Mouse (Mus musculus) heart, embryonic 16.5 days (tissue): ENCODE data around the gene Cbx1. TPM values are rescaled to one million over a fixed set of nuclear protein-coding genes. Genes with fewer than 3 reads are reported as not detected.

ENCODE experiments used
- ATAC-seq: fragments of 200-750 bp; cut with Nextera tagmentation; replicated peaks from 2 replicates; pipeline ENCODE4 v1.8.0; 2017; ENCODE audit warnings: moderate number of reproducible peaks; ENCODE audit not compliant: insufficient read depth, low FRiP score; ENCODE audit errors: extremely low read depth
- H3K27ac ChIP-seq: fragments of 300-500 bp; sonication (generic); 2 replicates; pipeline ENCODE4 v1.5.1; 2014; ENCODE audit warnings: mild to moderate bottlenecking, low read length, control low read depth, moderate library complexity
- H3K27me3 ChIP-seq: fragments of 300-500 bp; sonication (generic); 2 replicates; pipeline ENCODE4 v1.6.1; 2014; ENCODE audit warnings: low read length, mixed read lengths; ENCODE audit not compliant: control insufficient read depth, insufficient read depth
- H3K36me3 ChIP-seq: fragments of 300-500 bp; sonication (generic); 2 replicates; pipeline ENCODE4 v1.6.1; 2014; ENCODE audit not compliant: control insufficient read depth, insufficient read depth
- H3K4me1 ChIP-seq: fragments of 300-500 bp; sonication (generic); 2 replicates; pipeline ENCODE4 v1.6.1; 2014; ENCODE audit warnings: low read length, mixed read lengths; ENCODE audit not compliant: control insufficient read depth, insufficient read depth
- H3K4me2 ChIP-seq: fragments of 300-500 bp; sonication (generic); 2 replicates; pipeline ENCODE4 v1.6.1; 2014; ENCODE audit warnings: low read depth, mild to moderate bottlenecking, control low read depth, low read length
- H3K4me3 ChIP-seq: fragments of 300-500 bp; sonication (generic); 2 replicates; pipeline ENCODE4 v1.5.1; 2014; ENCODE audit warnings: mild to moderate bottlenecking, control low read depth, low read length
- H3K9ac ChIP-seq: fragments of 300-500 bp; sonication (generic); 2 replicates; pipeline ENCODE4 v1.6.1; 2014; ENCODE audit warnings: low read length, control low read depth
- H3K9me3 ChIP-seq: fragments of 300-500 bp; sonication (generic); replicated peaks from 2 replicates; pipeline ENCODE4 v1.6.1; 2016; ENCODE audit warnings: low read length; ENCODE audit not compliant: control insufficient read depth
- WGBS: fragments of 180-500 bp; shearing (Covaris S2); extraction: QIAGEN DNeasy Blood & Tissue Kit; methylation state at CpG from one replicate; pipeline ENCODE4 v1.1.7; 2014; 5-methylcytosine and 5-hydroxymethylcytosine counted together
- polyA plus RNA-seq: library from polyadenylated mRNA; unstranded; fragments of >200 nt; fragmentation: Nextera tagmentation; extraction: Ambion mirVana; gene quantifications from 2 replicates; pipeline ENCODE4 v1.2.1, GENCODE M21; 2015

Gene Cbx1
- polyA plus RNA-seq, 1 experiment from 2014 or later: 49.9 TPM

GRCm38 (mm10) chr11:96758402-96758801 lies 30.5 kb upstream of the Cbx1 start:
- H3K4me2 ChIP-seq: no peak overlapping the region
- no peaks in the 10 kb centered on the region for H3K4me1 ChIP-seq
- H3K27ac ChIP-seq: no peak overlapping the region
- 64% methylated on average over 5 of the region's 5 CpGs for WGBS
- no peak for ATAC-seq
- H3K9ac ChIP-seq: no peak overlapping the region
- no peak overlapping the region for H3K4me3 ChIP-seq
- H3K36me3 ChIP-seq: no peaks in the 10 kb centered on the region
- no peaks in the 10 kb centered on the region for H3K9me3 ChIP-seq
- no peaks in the 10 kb centered on the region; the same call in 1 of the 2 replicates for H3K27me3 ChIP-seq

- ATAC-seq: peak; percentile 65; the same call in 1 of the 2 replicates
- H3K4me2 ChIP-seq: no peak overlapping the region
- WGBS: 42% methylated on average over 3 of the region's 3 CpGs
- H3K27ac ChIP-seq: no peak overlapping the region
- no peaks in the 10 kb centered on the region for H3K36me3 ChIP-seq
- no peak overlapping the region for H3K9ac ChIP-seq
- H3K4me3 ChIP-seq: no peak overlapping the region
- H3K27me3 ChIP-seq: no peaks in the 10 kb centered on the region; the same call in 1 of the 2 replicates
- no peaks in the 10 kb centered on the region for H3K4me1 ChIP-seq
- H3K9me3 ChIP-seq: no peaks in the 10 kb centered on the region
These were observed 28.9 kb upstream of the Cbx1 start for GRCm38 (mm10) chr11:96760042-96760441.

DNA sequence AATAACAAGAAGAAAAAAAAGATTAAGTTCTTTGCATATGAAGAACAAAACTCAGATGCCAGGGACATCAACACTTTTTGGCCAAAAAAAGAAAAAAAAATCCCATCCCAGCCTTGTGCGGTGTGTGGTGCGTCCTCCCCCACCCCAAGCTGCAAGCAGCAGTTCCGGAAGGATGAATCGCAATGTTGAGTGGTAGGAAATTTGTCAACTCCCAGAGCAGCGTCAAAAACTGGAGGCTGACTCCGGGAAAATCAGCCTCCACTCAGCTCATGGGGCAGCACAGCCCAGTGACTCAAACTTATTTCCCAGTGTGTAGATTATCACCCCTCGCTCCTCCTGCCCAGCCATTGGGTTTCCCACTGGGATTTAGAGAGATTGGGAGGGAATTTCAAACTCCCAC lies 26.9 kb upstream of the Cbx1 start:
- 43% methylated on average over 7 of the region's 7 CpGs for WGBS
- H3K27me3 ChIP-seq: no peaks in the 10 kb centered on the region
- no peak overlapping the region for H3K9ac ChIP-seq
- H3K4me1 ChIP-seq: no peaks in the 10 kb centered on the region
- H3K27ac ChIP-seq: no peak overlapping the region
- ATAC-seq: no peak
- no peaks in the 10 kb centered on the region for H3K36me3 ChIP-seq
- no peak overlapping the region for H3K4me2 ChIP-seq
- no peaks in the 10 kb centered on the region for H3K9me3 ChIP-seq
- H3K4me3 ChIP-seq: no peak overlapping the region

DNA sequence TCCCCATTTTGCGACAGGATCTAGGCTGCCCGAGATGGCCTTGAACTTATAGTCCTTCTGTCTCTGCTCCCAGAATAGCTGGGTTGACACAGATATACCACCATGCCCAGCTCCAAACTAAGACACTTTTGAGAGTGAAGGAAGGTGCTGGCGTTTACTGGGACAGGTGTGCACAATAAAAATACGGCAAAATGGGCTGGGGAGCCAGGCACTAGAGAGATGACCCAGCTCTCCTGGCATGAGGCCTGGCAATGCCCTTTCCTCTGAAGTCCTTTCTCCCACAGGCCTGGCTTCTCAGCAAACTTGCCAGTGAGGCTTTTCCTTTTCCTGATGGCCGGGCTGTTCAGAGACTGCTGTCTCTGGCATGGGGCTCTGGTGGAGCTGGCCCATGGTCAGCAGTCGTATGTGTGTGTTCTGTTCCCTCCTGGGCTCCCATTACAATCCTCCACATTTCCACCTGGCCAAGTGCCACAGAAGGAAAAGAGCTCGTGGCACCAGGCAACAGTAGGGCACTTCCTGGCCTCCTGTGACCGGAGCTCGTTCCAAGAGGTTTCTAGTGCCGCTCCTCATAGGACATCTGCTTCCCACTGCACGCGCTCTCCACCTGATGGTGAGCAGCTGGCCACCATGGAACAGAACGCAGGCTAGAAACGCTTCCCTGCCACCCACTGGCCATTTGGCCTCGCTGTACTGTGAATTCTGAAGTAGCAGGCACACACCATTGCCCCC lies 26.0 kb upstream of the Cbx1 start:
- H3K9ac ChIP-seq: no peak overlapping the region
- H3K9me3 ChIP-seq: no peaks in the 10 kb centered on the region
- WGBS: 66% methylated on average over 15 of the region's 15 CpGs
- H3K27me3 ChIP-seq: no peaks in the 10 kb centered on the region
- H3K4me2 ChIP-seq: no peak overlapping the region
- H3K27ac ChIP-seq: no peak overlapping the region
- H3K4me1 ChIP-seq: no peaks in the 10 kb centered on the region
- no peak for ATAC-seq
- no peak overlapping the region for H3K4me3 ChIP-seq
- H3K36me3 ChIP-seq: no peaks in the 10 kb centered on the region

GRCm38 (mm10) chr11:96764511-96765350 lies 24.2 kb upstream of the Cbx1 start:
- Histone ChIP-seq H3K36me3 (peaks cover 5% of the 10 kb centered on the region; the same call in 1 of the 2 replicates), H3K9ac (no peak overlapping the region), H3K4me2 (no peak overlapping the region), H3K4me1 (no peaks in the 10 kb centered on the region), H3K27ac (peak overlapping the region; percentile 38; the same call in 1 of the 2 replicates), H3K9me3 (no peaks in the 10 kb centered on the region), H3K4me3 (no peak overlapping the region), H3K27me3 (no peaks in the 10 kb centered on the region)
- no peak for ATAC-seq
- WGBS: 48% methylated on average over 13 of the region's 13 CpGs

DNA sequence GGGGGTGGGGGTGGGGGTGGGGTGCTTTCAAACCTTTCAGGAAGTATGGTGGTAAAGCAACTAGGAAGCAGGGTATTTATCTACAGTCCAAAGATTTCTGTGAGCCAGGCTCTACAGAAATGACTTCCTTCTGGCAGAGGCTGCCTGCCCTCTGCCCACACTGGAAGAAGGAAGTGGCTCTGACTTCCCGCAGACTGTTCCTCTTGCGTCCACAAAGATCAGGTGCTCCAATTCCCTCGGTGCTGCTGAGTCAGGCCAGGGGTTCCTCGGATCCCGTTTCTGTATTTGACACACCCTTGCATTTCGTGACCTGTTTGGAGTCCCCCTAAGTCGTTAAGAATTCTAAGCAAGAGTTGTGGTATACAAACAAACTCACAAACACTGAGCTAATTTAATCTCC lies 23.3 kb upstream of the Cbx1 start:
- ATAC-seq: no peak
- Histone ChIP-seq H3K36me3 (peaks cover 13% of the 10 kb centered on the region), H3K4me3 (no peak overlapping the region), H3K4me1 (no peaks in the 10 kb centered on the region), H3K4me2 (no peak overlapping the region), H3K27ac (peak overlapping the region; percentile 38; the same call in 1 of the 2 replicates), H3K9me3 (no peaks in the 10 kb centered on the region), H3K27me3 (no peaks in the 10 kb centered on the region), H3K9ac (no peak overlapping the region)
- 57% methylated on average over 7 of the region's 7 CpGs for WGBS

DNA sequence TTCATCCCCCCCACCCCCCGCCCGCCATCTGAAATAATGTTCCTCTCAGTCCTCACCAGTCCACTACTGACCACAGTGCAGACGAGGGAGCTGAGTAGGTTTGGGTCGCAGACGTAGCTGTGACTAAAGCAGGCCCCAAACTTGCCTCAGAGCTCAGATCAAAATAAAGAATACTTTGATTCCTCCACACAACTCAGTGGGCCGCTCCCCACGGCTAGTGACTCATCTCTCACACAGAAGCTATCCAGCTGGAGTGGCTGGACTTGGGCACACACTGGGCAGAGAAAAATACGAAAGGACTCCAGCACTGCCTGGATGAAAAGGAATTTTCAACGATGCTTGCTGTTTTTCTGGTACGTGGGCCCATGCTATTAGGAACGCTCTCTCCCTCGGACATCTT lies 22.4 kb upstream of the Cbx1 start:
- Histone ChIP-seq H3K4me3 (no peak overlapping the region), H3K9me3 (no peaks in the 10 kb centered on the region), H3K27ac (no peak overlapping the region), H3K36me3 (peaks cover 20% of the 10 kb centered on the region), H3K4me1 (no peaks in the 10 kb centered on the region), H3K9ac (no peak overlapping the region), H3K4me2 (no peak overlapping the region), H3K27me3 (no peaks in the 10 kb centered on the region)
- ATAC-seq: no peak
- WGBS: 77% methylated on average over 12 of the region's 12 CpGs

GRCm38 (mm10) chr11:96767096-96767495 lies 21.8 kb upstream of the Cbx1 start:
- H3K27me3 ChIP-seq: no peaks in the 10 kb centered on the region
- H3K27ac ChIP-seq: no peak overlapping the region
- no peaks in the 10 kb centered on the region for H3K9me3 ChIP-seq
- no peak overlapping the region for H3K4me2 ChIP-seq
- no peaks in the 10 kb centered on the region for H3K4me1 ChIP-seq
- no peak overlapping the region for H3K9ac ChIP-seq
- H3K36me3 ChIP-seq: peaks cover 21% of the 10 kb centered on the region
- H3K4me3 ChIP-seq: no peak overlapping the region
- ATAC-seq: no peak
- 72% methylated on average over 7 of the region's 7 CpGs for WGBS

DNA sequence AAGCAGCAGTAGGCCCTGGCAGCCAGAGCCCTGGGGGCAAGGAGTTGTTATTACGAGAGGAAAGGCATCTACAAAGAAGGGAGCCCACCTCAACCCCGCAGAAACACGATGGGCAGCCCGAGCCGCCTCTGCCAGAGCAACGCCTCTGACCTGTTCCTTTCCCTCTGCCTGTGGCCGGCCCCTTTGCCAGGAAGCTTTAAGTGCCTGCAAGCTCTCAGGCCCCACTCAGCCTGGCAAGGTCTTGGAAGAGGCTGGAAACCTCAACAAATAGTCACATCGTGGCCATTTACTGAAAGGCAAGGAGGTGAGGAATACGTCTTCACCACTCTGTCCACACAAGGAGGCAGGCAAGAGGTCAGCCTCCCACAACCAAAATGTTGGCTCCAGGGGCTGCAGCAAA lies 20.7 kb upstream of the Cbx1 start:
- no peak overlapping the region for H3K27ac ChIP-seq
- ATAC-seq: no peak
- WGBS: 55% methylated on average over 9 of the region's 9 CpGs

More for the DNA sequence above, 20.7 kb upstream of the Cbx1 start:
- peaks cover 29% of the 10 kb centered on the region for H3K36me3 ChIP-seq
- no peak overlapping the region for H3K9ac ChIP-seq
- H3K4me2 ChIP-seq: no peak overlapping the region
- no peaks in the 10 kb centered on the region for H3K27me3 ChIP-seq
- no peaks in the 10 kb centered on the region for H3K4me1 ChIP-seq
- no peak overlapping the region for H3K4me3 ChIP-seq
- no peaks in the 10 kb centered on the region for H3K9me3 ChIP-seq
